Mouse (Mus musculus) G1E-ER4 (cell line): ENCODE data around the gene Ctcfl. TPM values are rescaled to one million over a fixed set of nuclear protein-coding genes. Genes with fewer than 3 reads are reported as not detected.

Experiments
- GATA1 ChIP-seq: IDR thresholded peaks from one replicate; pipeline ENCODE4 v1.8.0; 2012; ENCODE audit warnings: low read length, inconsistent platforms
- polyA plus RNA-seq: library from polyadenylated mRNA; stranded (reverse); fragments of >175 nt; gene quantifications from 2 replicates; pipeline ENCODE4 v1.2.3, GENCODE M21; 2012

Ctcfl gene
- polyA plus RNA-seq, 1 experiment: not detected

DNA sequence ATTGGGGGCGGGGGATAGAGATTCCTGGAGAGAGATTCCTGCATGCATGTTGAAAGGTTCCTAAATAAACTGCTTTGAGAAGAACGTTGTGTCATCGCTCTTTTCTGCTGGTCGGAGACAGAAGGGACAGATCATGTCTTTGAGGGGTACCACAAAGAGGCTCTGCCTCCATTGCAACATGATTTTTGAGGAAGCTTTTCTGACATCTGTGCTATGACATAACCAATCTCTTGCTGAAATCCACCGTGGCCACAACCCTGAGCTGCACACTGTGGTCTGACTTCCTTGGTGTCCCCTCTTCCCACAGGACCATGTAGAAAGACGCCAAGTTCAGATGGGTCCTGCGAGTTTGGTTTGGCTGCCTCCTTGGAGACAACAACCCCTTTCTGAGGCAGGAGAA lies 46.4 kb downstream of the Ctcfl start:
- no peak for TF ChIP-seq GATA1

- no peak for TF ChIP-seq GATA1
Observed at GRCm38 (mm10) chr2:173064864-173065263, 54.5 kb downstream of the Ctcfl start.

GRCm38 (mm10) chr2:173063219-173063618 lies 56.1 kb downstream of the Ctcfl start:
- TF ChIP-seq GATA1: no peak

DNA sequence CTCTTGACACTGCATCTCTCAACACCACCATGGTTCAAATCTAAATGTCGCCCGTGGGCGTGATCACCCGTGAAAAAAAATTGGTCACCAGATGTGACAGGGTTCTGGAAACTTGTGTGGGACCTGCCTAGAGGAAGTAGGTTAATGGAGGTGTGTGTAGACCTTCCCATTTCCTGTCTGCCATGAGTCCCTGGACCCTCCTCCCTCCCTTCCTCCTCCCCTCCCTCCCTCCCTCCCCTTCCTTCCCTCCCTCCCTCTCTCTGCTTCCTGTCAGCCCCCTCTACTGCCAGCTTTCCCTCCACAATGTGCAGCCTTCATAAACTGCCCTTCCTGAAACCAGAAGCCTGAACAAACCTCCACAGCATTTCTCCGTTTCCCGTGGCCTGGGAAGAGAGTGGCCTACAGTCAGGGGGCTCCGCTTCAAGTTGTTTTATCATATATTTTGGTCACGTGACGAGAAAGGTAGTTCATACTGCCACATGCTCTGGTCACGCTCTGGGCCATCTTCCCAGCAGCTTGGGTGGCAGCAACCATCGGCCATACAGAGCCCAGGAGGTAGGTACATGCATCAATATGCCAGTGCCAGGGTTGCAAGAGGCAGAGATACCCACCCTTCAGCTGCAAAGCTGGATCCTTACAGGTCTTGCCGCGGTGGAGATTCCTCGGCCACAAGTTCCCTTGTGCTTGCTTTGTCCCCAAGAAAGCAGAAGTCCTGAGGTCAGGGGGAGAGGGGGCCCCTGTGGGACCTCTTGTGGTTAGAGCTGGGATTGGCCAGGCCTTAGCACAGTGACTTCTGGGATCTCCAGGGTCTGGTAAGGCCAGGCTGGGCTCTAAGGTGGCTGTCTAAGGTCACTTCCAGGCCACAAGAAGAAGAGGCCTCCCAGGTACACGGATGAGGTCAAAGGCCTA lies 57.6 kb downstream of the Ctcfl start:
- no peak for TF ChIP-seq GATA1

- no peak for TF ChIP-seq GATA1
Observed at GRCm38 (mm10) chr2:173060450-173060849, 58.9 kb downstream of the Ctcfl start.

GRCm38 (mm10) chr2:173058263-173058662 lies 61.1 kb downstream of the Ctcfl start:
- no peak for TF ChIP-seq GATA1

- no peak for TF ChIP-seq GATA1
Observed at GRCm38 (mm10) chr2:173057623-173058022, 61.7 kb downstream of the Ctcfl start.

DNA sequence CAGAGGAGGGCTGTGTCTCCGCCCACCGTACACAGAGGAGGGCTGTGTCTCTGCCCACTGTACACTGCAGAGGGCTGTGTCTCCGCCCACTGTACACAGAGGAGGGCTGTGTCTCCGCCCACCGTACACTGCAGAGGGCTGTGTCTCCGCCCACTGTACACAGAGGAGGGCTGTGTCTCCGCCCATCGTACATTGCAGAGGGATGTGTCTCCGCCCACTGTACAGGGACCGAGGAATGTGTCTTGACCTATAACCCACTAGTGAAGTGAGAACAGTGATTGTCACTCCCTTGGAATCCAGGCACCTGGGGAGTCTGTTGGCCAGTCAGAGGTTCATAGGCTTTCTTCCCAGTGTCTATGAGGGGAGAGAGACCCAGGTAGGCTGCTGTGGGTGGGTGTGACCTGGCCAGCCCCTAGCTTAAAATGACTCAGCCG lies 62.4 kb downstream of the Ctcfl start:
- TF ChIP-seq GATA1: no peak

GRCm38 (mm10) chr2:173056303-173056881 lies 62.9 kb downstream of the Ctcfl start:
- TF ChIP-seq GATA1: no peak

DNA sequence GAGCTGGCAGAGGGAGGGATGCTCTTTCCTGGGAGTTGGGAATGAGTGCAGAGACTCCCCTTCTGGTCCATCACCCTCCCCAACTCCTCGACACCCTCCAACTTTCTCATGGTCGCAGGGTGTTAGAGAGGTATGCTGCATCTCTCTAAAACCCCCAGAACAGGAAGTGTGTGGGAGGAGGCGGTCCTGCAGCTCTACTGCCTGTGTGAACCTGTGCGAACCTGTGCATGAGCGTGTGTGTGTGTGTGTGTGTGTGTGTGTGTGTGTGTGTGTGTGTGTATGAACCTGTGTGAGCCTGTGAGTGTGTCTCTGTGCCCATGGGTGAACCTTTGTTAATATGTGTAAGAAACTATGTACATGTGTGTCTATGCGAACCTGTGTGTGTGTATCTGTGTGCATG lies 65.5 kb downstream of the Ctcfl start:
- TF ChIP-seq GATA1: no peak

DNA sequence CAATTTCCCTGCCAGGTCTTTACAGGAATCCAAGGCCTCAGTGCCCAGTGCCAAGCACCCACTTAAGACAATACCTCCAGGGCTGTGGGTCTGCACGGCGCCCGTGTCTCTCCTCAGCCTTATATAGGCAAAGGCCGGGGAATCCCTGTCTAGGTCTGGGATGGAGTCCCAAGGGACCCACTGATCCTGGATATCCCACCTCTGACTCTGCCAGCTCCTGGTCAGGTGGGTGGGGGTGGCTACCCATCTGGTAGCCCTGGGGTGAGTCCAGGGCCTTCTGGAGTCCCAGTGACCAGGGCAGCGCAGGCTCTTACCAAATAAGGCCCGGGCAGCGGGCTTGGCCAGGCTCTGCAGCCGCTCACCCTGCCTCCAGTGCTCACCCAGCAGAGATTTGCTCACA lies 66.4 kb downstream of the Ctcfl start:
- no peak for TF ChIP-seq GATA1

- TF ChIP-seq GATA1: no peak
Observed at GRCm38 (mm10) chr2:173050604-173051382, 68.5 kb downstream of the Ctcfl start.

- TF ChIP-seq GATA1: no peak
Observed at GRCm38 (mm10) chr2:173049817-173050216, 69.5 kb downstream of the Ctcfl start.

DNA sequence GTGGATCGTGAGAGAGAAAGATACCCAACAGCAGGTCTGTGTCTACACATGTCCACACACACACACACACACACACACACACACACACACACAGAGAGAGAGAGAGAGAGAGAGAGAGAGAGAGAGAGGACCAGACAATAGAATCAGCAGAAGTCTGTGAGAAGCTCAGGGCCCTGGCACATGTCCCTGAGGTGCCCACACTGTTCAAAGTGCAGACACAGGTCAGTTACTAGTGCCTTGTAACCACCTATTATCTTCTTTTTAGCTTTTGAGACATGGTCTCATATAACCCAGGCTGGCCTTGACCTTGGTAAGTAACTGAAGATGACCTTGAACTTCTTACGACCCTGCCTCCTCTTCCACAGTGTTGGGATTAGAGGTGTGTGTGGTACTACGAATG lies 70.1 kb downstream of the Ctcfl start:
- TF ChIP-seq GATA1: no peak

DNA sequence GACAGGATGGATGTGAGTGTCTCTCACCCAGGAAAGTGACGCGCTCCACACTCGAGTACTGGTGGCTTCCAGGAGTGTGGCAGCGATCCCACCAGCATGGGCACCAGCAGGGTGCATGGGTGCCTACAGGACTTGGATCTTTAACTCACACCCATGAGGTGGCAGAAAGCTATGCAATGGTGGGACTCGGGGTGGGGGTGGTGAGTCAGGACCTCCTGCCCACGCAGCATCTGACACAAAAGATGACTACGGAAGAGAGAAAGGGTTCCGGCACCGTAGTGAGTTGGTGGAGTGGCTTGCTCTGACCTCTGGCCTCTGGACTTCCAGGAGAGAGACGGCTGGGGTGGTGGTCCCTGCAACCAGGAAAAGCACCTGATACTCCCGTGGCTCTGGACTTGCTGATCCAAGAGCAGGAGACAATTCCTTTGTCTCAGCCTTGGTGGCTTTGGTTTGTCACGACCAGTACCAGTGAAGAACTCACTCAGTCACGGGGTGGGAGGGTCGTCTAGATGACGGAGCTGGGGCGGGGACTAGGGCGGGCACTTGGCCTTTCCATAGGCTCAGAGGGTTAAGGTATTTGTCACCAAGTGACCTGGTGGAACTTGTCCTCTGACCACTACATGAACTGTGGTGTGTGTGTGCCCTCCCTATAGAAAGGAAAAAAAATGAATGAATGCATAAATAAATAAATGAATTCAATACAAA lies 71.1 kb downstream of the Ctcfl start:
- no peak for TF ChIP-seq GATA1
